ENCODE assay signal across 8 mouse cellular contexts in the genomic region with DNA sequence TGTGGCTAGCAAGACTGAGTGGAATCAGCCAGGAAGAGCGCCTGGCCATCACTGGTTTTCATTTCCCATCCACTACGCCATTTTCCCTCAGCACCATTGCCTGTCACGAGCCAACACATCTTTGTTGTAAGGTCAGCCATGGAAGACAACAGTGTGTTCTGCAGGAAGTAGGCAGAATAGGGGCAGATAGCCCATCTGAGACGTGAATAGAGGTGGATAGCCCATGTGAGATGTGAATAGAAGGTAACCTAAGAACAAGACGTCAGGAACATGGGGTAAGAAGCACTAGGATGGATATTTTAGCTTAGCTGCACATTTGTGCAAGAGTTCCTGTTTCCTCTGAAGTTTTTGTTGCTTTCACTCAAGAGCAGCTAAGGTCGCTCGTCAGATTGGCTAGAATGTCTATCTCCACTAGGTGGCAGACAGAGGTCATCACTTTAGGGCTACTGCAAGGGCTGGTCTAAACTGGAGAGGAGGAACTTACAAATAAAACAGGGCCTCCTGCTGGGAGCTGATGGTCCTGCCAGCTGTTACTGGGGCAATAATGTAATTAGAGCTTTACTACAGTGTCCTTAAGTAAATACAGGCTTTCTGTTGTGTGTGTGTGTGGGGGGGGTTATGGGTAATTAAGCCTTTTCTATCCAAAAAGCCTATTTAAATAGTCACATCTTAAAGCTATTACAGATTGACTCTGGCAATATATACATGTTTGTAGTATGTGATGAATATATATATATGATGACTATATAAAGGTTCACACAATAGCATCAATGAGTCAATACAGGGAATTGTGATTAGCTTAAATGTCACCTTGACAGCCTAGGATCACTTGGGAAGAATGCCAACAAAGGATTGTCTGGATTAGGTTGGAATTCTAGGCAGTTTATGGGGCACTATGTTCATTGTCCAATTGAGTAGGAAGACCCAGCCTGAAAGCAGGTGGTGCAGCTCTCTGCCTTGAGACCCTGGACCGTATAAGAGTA. TPM values are rescaled to one million over a fixed set of nuclear protein-coding genes. Genes with fewer than 3 reads are reported as not detected.
DNase-seq lines count a peak whose midpoint lies in the region; ATAC-seq and TF ChIP-seq lines count a peak whose summit lies in the region.

No protein-coding gene starts in this region.

- no peaks in the 10 kb centered on the region for H3K36me3 ChIP-seq in E14TG2a.4 (ENCODE audit: insufficient read depth, low read length)
- no peaks in the 10 kb centered on the region for H3K36me3 ChIP-seq in forebrain, embryonic 10.5 days (replicated peaks)
- H3K36me3 ChIP-seq in neural tube, embryonic 14.5 days (ENCODE audit: control insufficient read depth, insufficient read depth, low read length): no peaks in the 10 kb centered on the region

- H3K9me3 ChIP-seq in E14TG2a.4 (ENCODE audit: low read length): no peaks in the 10 kb centered on the region
- no peaks in the 10 kb centered on the region for H3K9me3 ChIP-seq in forebrain, embryonic 10.5 days
- H3K9me3 ChIP-seq in neural tube, embryonic 14.5 days (ENCODE audit: control insufficient read depth, low read length): no peaks in the 10 kb centered on the region

- no peak overlapping the region for H3K4me3 ChIP-seq in E14TG2a.4 (replicated peaks; ENCODE audit: low read length)
- no peak overlapping the region for H3K4me3 ChIP-seq in forebrain, embryonic 10.5 days
- no peak overlapping the region for H3K4me3 ChIP-seq in neural tube, embryonic 14.5 days (ENCODE audit: low read depth, low read length)

- H3K27ac ChIP-seq in forebrain, embryonic 10.5 days: no peak overlapping the region
- H3K27ac ChIP-seq in neural tube, embryonic 14.5 days (ENCODE audit: low read depth, low read length): no peak overlapping the region

- peaks cover 12% of the 10 kb centered on the region; the same call in 1 of the 2 replicates for H3K27me3 ChIP-seq in E14TG2a.4 (ENCODE audit: insufficient read depth, low read length)
- peaks cover 14% of the 10 kb centered on the region for H3K27me3 ChIP-seq in forebrain, embryonic 10.5 days (ENCODE audit: poor library complexity, severe bottlenecking)
- no peaks in the 10 kb centered on the region for H3K27me3 ChIP-seq in neural tube, embryonic 14.5 days (ENCODE audit: control insufficient read depth, insufficient read depth, low read length)

- intact Hi-C loops in heart, postnatal 36 days (cut with DNase I): loop anchor here (1.0 kb wide), 2 partner anchors 41 to 146 kb away; no protein-coding TSS in a partner anchor

- DNase-seq in brain, adult 2 months (ENCODE audit: low read depth, low spot score): peak; percentile 87
- DNase-seq in forebrain, embryonic 10.5 days (ENCODE audit: extremely low spot score, low spot score): peak; percentile 58
- peak; percentile 48 to 54 for DNase-seq in heart, postnatal 36 days
- DNase-seq in layer of hippocampus, adult 11-12 months (ENCODE audit: low spot score): peak; percentile 80
- peak; percentile 65 to 76 for DNase-seq in lung, adult 18-20 months
- DNase-seq in thymus, postnatal 10 days (ENCODE audit: low spot score in 2 of 2): peak; percentile 39 to 61

- ATAC-seq in neural tube, embryonic 14.5 days (ENCODE audit: low read depth): peak; percentile 91; the same call in 1 of the 2 replicates

- H3K9ac ChIP-seq in neural tube, embryonic 14.5 days (replicated peaks; ENCODE audit: low read depth, low read length): no peak overlapping the region

- peak; percentile 46 for TF ChIP-seq CTCF in E14TG2a.4 (conservative IDR thresholded peaks at IDR 0.05; ENCODE audit: low read length)

- no peak overlapping the region for H3K4me2 ChIP-seq in neural tube, embryonic 14.5 days (ENCODE audit: low read depth, low read length)

- WGBS in forebrain, embryonic 10.5 days: 39% methylated on average over 8 of the region's 8 CpGs
- 30% methylated on average over 8 of the region's 8 CpGs for WGBS in neural tube, embryonic 14.5 days

- H3K4me1 ChIP-seq in E14TG2a.4 (replicated peaks; ENCODE audit: low read depth, low read length): peaks cover 6% of the 10 kb centered on the region; the same call in 1 of the 2 replicates
- 0 out of 2 replicates have a peak, but pooled peaks cover 6% of the 10 kb centered on the region for H3K4me1 ChIP-seq in forebrain, embryonic 10.5 days
- no peaks in the 10 kb centered on the region for H3K4me1 ChIP-seq in neural tube, embryonic 14.5 days (ENCODE audit: control insufficient read depth, insufficient read depth, low read length)

RNA-seq across cellular contexts. Expression of a gene that starts 10.6 kb away (rescaled TPM):
- 3.5 and 4.2 TPM in 2 replicates for polyA plus RNA-seq in forebrain, embryonic 10.5 days (2016; fragmentation: Nextera tagmentation; extraction: Ambion mirVana)
- 1 to 10 TPM; 6.2 to 7.0 TPM for total RNA-seq in heart, postnatal 36 days (2021)
- polyA plus RNA-seq in neural tube, embryonic 14.5 days (2014; fragmentation: Nextera tagmentation; extraction: Ambion mirVana): 1.4 and 9.5 TPM in 2 replicates

RNA-seq across cellular contexts. Expression of a gene that starts 11.6 kb away (rescaled TPM):
- 0.04 and 0.10 TPM in 2 replicates for polyA plus RNA-seq in forebrain, embryonic 10.5 days (2016; fragmentation: Nextera tagmentation; extraction: Ambion mirVana)
- under 1 TPM; 0.22 to 0.64 TPM for total RNA-seq in heart, postnatal 36 days (2021)
- 0.23 and 4.1 TPM in 2 replicates for polyA plus RNA-seq in neural tube, embryonic 14.5 days (2014; fragmentation: Nextera tagmentation; extraction: Ambion mirVana)
